Mouse (Mus musculus): ENCODE results near the gene Esyt1.
"Not testable (repeated sequence)": the region's sequence is repeated elsewhere in the genome, so short reads cannot be mapped to it uniquely, and the experiment has no call there.

Gene Esyt1

GRCm38 (mm10) chr10:128503532-128503931 lies 22.1 kb downstream of the Esyt1 start:
- DNase-seq: no peak

DNA sequence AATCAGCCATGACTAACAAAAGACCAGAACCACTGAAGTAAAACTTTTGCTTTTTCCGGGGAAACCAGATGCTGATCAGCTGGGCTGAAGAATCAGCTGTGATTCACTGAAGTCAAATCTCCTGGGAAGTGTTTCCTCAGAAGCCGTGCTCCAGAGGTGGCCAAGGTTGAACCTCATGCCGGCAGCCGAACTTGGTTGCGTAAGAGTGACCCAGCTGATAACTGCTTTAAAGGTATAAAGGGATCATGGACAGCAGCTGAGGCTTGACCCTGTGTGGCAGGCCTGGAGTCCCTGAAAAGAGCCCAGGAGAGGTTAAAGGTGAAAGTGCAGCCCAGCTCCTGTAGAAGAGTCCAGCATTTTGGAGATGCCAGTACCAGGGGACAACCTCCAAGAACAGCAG lies 23.3 kb downstream of the Esyt1 start:
- no peak for DNase-seq

GRCm38 (mm10) chr10:128499116-128499671 lies 26.5 kb downstream of the Esyt1 start:
- peak; percentile 58 for DNase-seq

GRCm38 (mm10) chr10:128498590-128498989 lies 27.1 kb downstream of the Esyt1 start, which contains the start of gene Myl6b:
Gene Myl6b (minus strand): TSS chr10:128498685.
- peak; percentile 95 for DNase-seq

DNA sequence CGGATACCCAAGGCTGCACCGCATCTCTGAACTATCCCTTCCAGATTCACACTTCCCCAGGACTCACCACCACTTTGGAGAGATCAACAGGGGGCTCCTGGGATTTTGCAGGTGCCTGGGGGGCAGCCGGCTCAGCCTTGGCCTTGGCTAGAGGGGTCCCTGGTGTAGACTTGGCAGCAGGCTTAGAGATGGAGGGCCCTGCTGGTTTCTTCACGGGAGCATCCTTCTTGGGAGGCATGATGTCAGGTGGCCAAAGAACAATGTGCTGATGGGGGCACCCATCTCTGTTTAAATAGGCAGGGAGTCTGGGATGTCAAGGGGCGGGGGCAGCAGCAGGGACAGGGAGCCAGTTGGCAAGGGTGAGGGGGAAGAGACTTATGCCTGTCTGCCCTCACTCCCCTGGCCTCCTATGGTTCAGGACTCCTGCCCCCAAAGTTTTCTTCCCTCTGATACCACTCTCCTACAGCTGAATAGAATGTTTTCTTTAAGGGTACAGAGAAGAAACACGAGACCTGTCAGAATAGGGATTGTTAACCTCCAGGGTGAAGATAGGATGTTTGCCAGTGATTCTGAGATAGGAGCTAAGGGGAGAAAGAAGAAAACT lies 28.4 kb downstream of the Esyt1 start:
- no peak for DNase-seq

GRCm38 (mm10) chr10:128496509-128497077 lies 29.1 kb downstream of the Esyt1 start:
- no peak for DNase-seq

DNA sequence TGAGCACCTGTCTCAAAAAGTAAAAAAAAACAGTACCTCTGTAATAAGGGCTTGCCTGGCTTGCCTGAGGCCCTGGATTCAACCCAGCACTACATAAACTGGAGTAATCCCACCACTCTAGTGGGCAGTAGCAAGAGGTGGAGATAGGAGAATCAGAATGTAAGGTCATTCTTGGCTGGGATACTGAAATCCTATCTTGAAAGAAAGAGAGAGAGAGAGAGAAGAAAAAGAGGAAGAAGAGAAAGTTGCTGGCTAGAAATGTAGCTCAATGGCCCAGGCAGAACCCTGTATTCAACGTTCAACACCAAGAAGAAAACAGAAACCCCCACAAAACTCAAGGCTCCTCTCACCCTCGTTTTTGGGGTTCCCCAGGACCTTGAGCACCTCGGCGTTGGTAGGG lies 29.8 kb downstream of the Esyt1 start:
- no peak for DNase-seq

DNA sequence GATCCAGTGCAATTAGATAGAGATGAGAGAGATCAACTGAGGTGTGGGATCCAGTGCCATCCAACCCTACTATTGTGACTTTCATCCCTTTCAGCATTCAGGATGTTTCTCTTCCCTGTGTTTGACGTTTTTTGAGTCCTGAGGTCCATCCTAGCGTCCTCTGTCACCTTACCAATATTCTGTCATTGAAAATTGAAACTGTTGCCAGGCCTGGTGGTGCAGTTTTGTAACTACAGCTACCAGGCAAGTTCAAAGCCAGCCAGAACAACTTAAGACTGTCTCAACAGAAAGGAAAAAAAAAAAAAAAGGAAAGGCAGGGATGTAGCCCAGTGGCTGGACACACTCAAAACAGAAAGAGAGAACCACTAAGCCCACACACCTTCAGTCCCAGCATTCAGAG lies 30.4 kb downstream of the Esyt1 start:
- DNase-seq: no peak

GRCm38 (mm10) chr10:128494667-128495245 lies 30.9 kb downstream of the Esyt1 start:
- DNase-seq: no peak

DNA sequence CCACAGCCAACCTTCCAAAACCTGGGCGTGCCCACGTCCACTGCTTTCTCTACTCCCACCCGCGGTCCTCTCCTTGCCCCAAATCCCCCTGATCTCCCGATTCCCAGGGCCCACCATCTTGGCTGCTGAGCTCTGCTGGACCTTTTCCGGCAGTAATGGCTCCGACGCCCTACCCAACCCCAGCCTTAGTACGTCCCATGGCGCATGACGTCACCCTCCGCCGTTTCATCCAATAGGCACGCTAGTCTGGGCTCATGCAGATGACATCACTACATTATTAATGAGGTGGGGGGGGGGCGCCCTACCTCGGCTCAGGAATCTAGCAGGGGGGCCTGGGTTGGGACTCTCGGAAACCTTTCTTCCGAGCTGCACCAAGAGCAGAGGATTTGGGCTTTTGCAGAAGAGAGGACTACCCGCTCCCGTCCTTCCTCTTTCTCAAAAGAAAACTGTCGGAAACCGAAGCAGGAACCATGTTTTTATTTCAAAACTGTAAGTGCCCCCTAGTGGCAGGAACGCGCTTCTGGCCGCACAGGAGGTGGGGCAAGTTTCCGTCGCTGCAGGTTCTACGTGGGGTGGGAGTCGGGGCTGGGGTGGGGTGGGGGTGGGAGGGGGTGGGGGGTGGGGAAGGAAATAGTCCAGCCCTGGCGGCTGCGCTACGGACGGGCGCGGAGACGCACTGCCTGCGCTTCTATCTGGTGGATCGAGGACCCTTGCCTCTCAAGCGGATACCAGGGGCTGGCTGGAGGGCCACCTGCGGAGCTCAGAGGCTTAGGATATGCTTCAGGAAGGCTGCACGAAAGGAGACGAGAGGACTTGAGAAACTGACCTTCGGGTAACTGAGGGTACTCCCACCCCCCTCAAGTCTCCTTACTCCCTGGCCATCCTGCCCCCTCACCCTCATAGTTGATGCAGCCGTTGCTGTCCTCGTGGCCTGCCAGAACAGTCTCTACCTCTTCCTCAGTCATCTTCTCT lies 31.7 kb downstream of the Esyt1 start, which contains the start of gene Myl6:
TSS of gene Myl6 (minus strand) at position 451 of the 972 bp plus-strand sequence.
- DNase-seq: peak; percentile 99

DNA sequence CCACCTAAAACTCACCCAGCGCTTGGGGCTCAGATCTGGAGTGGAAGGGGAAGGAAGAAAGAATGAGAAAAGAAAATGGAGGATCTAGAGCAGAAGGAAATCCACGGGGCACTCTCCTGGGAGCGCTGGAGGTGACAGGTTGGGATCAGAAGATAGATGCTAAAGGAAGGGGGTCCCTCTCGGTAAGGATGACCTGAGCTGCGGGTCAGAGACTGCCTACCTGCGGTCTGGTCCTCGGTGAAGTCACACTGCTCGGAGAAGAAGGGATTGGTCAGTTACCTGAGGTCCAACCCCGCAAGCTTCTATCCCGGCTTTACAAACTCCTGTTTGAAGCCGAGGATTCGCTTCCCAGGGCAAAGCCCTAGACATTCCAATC lies 32.4 kb downstream of the Esyt1 start:
- DNase-seq: no peak

GRCm38 (mm10) chr10:128492633-128493311 lies 32.9 kb downstream of the Esyt1 start:
- peak; percentile 60 for DNase-seq

GRCm38 (mm10) chr10:128492051-128492450 lies 33.6 kb downstream of the Esyt1 start:
- not testable (repeated sequence) for DNase-seq

- DNase-seq: no peak
Measured at GRCm38 (mm10) chr10:128491495-128491894, 34.2 kb downstream of the Esyt1 start.

DNA sequence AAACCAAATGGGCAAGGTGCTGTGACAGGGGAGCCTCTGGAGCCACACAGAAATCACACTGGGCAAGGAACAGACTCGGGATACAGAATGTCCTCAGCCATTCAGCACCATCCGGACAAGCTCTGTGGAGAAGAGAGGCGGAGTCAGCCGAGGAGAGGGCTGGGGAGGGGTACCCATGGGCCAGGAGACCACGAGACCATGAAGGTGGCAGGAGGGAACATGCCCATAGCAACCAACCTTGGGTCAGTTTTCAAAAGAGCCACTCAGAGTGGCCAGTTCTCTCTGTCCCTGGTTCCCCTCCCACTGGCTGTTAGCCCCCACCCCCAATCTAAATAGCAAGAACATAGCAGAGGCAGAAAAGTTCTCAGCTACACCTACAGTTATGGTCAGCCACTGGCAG lies 34.8 kb downstream of the Esyt1 start:
- DNase-seq: no peak

- no peak for DNase-seq
Measured at GRCm38 (mm10) chr10:128490232-128490631, 35.4 kb downstream of the Esyt1 start.

- no peak for DNase-seq
Measured at GRCm38 (mm10) chr10:128489785-128490184, 35.9 kb downstream of the Esyt1 start.

DNA sequence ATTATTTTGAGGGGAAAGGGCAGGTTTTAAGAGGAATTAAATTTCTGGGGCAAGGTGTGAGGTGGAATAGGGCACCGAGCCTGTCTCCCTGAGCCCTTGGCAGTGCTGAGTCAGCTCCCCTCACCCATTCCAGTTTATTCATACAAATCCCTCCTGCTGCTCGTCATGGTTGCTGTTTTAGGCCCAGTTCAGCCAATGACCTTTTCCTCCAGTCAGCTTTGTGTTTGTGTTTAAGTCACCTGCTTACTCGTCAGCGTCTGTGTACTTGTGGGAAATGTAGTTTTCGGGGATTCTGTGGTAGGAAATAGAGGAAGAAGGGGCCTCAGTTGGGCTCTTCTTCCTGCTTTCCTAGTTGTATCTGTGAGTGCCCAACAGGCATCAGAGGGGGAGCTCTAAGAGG lies 36.3 kb downstream of the Esyt1 start:
- DNase-seq: no peak

- no peak for DNase-seq
Measured at GRCm38 (mm10) chr10:128488776-128489175, 36.9 kb downstream of the Esyt1 start.

DNA sequence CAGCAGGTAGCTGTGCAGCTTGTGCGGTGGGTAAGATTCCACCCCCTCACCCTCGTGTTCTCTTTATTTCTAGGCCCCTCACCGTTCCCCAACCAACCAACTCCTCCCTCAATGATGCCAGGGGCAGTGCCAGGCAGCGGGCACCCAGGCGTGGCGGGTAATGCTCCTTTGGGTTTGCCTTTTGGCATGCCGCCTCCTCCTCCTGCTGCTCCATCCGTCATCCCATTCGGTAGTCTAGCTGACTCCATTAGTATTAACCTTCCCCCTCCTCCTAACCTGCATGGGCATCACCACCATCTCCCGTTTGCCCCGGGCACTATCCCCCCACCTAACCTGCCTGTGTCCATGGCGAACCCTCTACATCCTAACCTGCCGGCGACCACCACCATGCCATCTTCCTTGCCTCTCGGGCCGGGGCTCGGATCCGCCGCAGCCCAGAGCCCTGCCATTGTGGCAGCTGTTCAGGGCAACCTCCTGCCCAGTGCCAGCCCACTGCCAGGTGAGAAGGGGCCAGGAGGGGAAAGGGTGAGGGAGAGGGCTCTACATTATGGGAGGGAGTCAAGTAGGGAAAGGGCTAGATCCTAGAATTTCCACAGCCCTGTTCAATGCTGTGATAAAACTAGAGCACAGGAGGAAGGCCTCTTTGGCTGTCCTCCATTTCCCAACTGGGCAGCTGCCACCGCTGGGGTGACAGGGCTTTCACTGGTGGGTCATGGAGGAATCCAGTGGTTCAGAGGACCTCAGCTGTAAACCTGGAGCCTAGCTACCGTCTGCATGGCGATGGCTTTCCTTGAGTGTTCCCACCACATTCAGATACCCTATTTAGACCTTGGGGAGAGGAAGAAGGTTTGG lies 37.6 kb downstream of the Esyt1 start:
- no peak for DNase-seq

DNA sequence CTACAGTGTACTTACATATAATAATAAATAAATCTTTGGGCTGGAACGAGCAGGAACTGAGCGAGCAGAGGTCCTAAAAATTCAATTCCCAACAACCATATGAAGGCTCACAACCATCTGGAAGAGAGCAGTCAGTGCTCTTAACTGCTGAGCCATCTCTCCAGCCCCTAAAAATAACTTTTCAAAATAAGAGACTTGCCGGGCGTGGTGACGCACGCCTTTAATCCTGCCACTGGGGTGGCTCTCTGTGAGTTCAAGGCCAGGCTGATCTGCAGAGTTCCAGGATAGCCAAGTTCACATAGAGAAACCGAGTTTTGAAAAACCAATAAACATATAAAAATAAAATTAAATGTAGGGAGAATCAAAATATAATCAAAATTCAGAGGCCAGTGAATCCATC lies 39.3 kb downstream of the Esyt1 start:
- no peak for DNase-seq

Measured in right cerebral cortex, postnatal 14 days (tissue).